Mouse (Mus musculus): ENCODE results near the gene Wdr82. TPM values are rescaled to one million over a fixed set of nuclear protein-coding genes. Genes with fewer than 3 reads are reported as not detected.

The Wdr82 gene
- polyA plus RNA-seq, 1 experiment: 20.6 TPM

- TF ChIP-seq GATA1 (IDR thresholded peaks at IDR 0.05; ENCODE audit: low read length): no peak
These were observed 8.7 kb downstream of the Wdr82 start for GRCm38 (mm10) chr9:106179454-106179853.

- no peak for TF ChIP-seq GATA1 (IDR thresholded peaks at IDR 0.05; ENCODE audit: low read length)
These were observed 9.2 kb downstream of the Wdr82 start for GRCm38 (mm10) chr9:106179964-106180363.

GRCm38 (mm10) chr9:106182146-106182545, 11.4 kb downstream of the Wdr82 start:
- no peak for TF ChIP-seq GATA1 (IDR thresholded peaks at IDR 0.05; ENCODE audit: low read length)

GRCm38 (mm10) chr9:106183996-106184395, 13.3 kb downstream of the Wdr82 start:
- no peak for TF ChIP-seq GATA1 (IDR thresholded peaks at IDR 0.05; ENCODE audit: low read length)

GRCm38 (mm10) chr9:106191355-106191754, 20.6 kb downstream of the Wdr82 start:
- TF ChIP-seq GATA1 (IDR thresholded peaks at IDR 0.05; ENCODE audit: low read length): no peak

DNA sequence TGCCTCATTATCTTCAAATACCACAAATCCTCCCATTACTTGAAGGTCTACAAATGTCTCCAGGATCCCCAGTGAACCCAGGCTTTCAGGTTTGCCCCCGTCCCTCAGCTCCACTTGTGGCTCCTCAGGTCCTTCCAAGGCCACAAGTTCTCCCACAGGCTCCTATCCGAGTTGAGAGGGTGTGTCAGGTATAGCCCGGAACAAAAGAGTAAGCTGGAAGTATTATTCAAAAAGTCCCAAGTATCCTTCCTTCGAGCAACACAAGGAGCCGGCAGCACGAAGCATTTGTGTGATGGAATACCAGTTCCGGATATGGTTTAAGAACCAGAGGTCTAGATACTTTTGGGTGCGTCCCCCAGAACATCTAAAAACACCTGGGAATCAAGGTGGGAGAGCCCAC, 21.3 kb downstream of the Wdr82 start:
- no peak for TF ChIP-seq GATA1 (IDR thresholded peaks at IDR 0.05; ENCODE audit: low read length)

GRCm38 (mm10) chr9:106192998-106193397, 22.3 kb downstream of the Wdr82 start:
- no peak for TF ChIP-seq GATA1 (IDR thresholded peaks at IDR 0.05; ENCODE audit: low read length)

GRCm38 (mm10) chr9:106193930-106194807, 23.4 kb downstream of the Wdr82 start:
- no peak for TF ChIP-seq GATA1 (IDR thresholded peaks at IDR 0.05; ENCODE audit: low read length)

DNA sequence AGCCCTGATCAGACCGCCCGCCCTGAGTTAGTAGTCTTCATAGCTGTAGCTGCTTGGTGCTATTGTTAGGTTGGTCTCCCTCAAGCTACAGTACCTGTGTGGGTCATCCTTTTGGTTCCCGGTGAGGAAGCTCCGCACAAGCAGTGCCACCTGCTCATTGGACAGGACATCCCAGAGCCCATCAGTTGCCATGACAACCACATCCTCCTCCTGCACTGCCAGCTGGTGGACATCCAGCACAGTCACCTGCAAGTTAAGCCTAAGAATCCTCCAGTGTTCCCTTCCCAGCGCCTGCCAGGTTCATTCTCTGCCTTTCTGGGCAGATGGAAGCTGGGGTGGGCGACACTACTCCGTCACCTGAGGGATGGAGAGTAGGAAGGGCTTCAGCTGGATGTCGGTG, 25.0 kb downstream of the Wdr82 start:
- no peak for TF ChIP-seq GATA1 (IDR thresholded peaks at IDR 0.05; ENCODE audit: low read length)

- TF ChIP-seq GATA1 (IDR thresholded peaks at IDR 0.05; ENCODE audit: low read length): no peak
These were observed 26.5 kb downstream of the Wdr82 start for GRCm38 (mm10) chr9:106197081-106197713.

- no peak for TF ChIP-seq GATA1 (IDR thresholded peaks at IDR 0.05; ENCODE audit: low read length)
These were observed 27.0 kb downstream of the Wdr82 start for GRCm38 (mm10) chr9:106197732-106198131.

DNA sequence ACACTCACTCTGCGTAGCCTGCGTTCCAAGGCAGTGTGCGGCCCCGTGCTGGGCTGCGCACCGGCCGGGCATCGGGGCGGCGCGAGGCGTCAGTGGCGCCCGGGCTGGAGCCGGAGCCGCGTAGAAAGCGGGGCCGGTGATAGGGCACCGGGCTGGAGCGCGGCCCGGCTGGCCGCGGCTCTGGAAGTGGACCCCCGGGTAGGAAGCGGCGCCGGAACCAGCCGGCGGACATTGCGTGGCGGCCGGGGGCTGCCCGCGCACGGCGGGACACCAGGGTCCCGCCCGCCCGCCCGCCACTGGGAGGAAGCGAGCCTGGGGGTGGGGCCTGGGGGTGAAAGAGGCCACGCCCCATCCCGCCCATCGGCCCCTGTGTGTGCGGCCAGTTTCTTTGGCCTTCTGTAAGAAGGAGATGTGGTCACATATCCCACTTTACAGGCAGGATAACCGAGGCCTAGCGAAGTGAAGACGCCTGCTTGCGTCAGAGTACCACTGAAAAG, 28.3 kb downstream of the Wdr82 start:
- no peak for TF ChIP-seq GATA1 (IDR thresholded peaks at IDR 0.05; ENCODE audit: low read length)

GRCm38 (mm10) chr9:106199535-106200272, 29.0 kb downstream of the Wdr82 start, which contains the start of gene Ppm1m:
Gene Ppm1m, minus strand, starts transcription at chr9:106199746.
- TF ChIP-seq GATA1 (IDR thresholded peaks at IDR 0.05; ENCODE audit: low read length): no peak

- TF ChIP-seq GATA1 (IDR thresholded peaks at IDR 0.05; ENCODE audit: low read length): no peak
These were observed 31.2 kb downstream of the Wdr82 start for GRCm38 (mm10) chr9:106201895-106202294.

GRCm38 (mm10) chr9:106202819-106203636, 32.3 kb downstream of the Wdr82 start, which contains the start of gene Twf2:
Gene Twf2, plus strand, starts transcription at chr9:106203108.
- no peak for TF ChIP-seq GATA1 (IDR thresholded peaks at IDR 0.05; ENCODE audit: low read length)
